Mouse (Mus musculus): ENCODE results near the gene Sec14l3.
"Not testable (repeated sequence)": the region's sequence is repeated elsewhere in the genome, so short reads cannot be mapped to it uniquely, and the experiment has no call there.

The Sec14l3 gene

DNA sequence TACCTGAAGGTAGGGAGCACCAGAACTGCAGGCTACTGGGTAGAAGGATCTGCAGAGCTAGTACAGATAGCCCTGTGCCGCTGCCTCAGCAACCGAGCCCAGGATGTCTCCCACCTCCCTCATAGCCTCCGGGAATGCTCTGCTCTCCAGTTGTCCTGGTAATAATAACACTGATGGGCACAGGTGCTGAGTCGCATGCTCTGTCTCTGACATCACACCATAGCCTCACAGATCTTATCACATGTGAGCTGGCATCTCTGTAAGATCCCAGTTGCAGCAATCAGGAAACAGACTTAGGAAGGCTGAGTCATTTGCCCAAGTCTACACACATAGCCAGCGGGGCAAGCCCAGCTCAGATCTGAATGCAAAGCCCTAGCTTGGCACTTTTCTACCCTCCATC lies 37.2 kb downstream of the Sec14l3 start:
- no peak for DNase-seq (ENCODE audit: low read depth, low spot score)

DNA sequence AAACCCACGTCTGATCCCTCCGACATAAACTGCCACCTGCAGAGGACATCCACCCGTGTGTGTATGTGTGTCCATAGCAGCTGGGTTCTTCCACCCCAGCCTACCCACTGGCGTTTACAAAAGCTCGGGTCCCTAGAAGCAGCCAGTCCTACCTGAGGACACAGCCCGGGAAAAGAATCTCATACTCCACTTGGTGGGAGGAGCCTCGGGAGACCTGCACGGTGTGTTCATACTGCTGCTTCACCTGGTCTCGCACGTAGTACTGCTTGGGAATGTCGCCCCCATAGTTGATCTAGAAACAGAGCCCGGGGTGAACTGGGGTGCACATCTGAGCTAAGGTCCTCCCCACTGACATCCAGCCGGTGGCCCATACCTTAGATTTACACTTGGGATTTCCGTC lies 38.9 kb downstream of the Sec14l3 start:
- no peak for DNase-seq (ENCODE audit: low read depth, low spot score)

DNA sequence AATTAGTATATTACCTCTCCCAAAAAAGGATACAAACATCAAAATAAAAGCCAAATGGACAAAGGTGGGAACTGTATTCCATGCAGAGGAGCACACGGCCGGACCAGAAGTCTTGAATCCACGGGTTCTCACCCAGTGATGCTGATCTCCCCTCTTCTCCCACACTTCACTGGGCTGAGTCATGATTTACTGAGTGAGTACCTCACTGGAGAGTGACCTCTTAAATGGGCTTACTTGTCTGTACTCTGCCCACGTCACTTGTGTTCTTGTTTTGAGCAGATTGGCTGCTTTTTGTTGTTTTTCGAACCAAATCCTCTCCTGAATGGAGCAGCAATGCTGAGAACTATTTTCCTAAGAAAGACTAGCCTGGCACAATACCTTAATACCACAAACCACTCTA lies 40.3 kb downstream of the Sec14l3 start:
- no peak for DNase-seq (ENCODE audit: low read depth, low spot score)

DNA sequence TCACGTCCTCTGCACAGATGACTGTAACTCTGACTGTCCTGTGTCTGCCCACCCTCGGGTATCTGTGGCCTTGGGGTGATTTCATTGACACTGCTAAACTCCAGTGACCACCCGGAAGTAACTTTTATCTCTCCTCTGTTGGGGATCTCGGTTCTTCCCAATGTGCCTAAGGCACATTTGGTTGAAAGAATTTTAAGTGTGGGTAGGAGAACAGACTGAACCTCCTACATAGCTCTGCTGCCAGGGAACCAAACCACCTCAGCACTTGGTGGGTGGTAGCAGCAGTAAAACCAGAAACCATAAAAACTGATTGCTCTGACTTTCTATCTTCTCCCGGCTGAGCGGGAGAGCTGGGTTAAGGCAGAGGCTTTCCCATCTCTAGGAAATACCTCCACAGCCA lies 40.8 kb downstream of the Sec14l3 start:
- no peak for DNase-seq (ENCODE audit: low read depth, low spot score)

DNA sequence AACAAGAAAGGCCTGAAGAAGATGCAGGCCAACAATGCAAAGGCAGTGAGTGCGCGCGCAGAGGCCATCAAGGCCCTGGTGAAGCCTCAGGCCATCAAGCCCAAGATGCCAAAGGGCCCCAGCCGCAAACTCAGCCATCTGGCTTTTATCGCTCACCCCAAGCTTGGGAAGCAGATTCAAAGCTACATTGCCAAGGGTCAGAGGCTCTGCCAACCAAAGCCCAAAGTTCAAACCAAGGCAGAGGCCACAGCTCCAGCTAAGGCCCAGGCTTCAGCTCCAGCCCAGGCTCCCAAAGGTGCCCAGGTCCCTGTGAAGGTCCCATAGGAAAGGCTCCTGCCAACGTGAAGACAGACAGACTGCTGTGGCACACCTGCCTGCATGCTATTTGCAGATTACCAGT lies 43.3 kb downstream of the Sec14l3 start:
- not testable (repeated sequence) for DNase-seq (ENCODE audit: low read depth, low spot score)

DNA sequence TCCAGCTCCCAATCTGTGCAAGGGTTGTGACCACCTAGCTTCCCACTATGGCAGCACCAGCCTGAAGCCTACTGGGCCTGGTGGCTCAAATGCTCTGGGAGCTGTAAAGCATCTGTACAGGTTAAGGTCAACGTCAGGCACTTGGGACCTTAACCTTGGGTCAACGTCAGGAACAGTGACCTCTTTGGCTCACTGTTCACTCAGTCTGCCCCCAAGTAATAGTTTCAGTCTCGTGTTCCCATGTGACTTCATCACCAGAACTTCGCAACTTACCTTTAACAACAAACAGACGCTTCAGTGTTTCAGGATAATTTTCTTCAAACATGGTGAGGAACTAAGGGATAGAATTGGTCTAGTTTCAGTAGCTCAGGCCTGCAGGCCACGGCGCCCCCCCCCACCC lies 44.0 kb downstream of the Sec14l3 start:
- no peak for DNase-seq (ENCODE audit: low read depth, low spot score)

DNA sequence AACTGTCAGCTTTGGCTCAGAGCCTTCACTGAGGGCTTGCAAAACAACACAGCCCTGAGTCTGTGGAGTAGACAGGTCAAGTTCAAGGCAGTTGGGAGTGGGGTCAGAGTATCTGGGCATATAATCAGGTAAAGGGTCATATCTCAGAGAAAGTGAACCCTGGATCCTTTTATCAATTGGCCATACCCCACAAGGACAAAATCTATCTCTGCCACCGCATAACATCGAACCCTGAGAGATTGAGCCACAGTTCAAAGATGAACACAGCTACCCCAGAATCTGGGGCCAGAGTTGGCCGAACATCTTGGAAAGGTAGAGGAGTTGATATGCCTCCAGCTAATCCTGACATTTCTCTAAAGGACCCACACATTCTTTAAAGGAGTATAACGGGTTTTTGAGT lies 47.4 kb downstream of the Sec14l3 start:
- no peak for DNase-seq (ENCODE audit: low read depth, low spot score)

DNA sequence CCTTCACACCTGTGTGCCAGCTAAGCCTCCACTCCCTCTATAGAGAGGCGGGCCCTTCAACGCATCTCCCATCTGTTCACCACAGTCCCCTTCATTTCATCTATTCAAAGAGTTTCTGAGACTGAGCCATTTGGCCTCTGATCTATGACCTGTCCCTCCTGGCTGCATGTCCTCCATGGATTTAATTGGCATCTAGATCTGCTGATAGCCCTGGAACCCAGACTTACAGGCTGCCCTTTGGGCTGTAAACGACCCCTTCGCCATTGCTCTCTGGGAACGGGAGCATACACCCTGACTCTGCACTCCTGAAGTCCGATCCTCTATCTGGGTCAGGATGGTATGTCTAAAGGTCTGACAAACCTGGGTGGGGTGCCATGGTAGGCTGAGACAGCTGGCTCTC lies 48.2 kb downstream of the Sec14l3 start:
- DNase-seq (ENCODE audit: low read depth, low spot score) = no peak

DNA sequence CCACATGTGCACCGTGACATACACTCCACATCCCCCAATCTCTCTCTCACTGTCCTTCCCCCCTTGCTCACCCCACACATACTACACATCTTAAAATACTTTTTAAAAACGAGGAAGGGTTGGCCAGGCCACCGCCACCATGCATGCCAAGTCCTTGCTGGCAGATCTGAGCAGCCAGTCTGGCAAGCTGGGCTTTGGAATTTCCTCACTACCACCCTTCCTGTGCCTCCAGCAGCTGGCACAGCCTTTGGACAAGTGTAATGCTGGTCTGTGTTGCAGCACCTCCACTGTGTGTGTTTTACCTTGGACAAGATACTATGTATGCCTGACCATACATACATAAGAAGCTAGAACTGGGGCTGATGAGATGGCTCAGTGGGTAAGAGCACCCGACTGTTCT lies 48.9 kb downstream of the Sec14l3 start:
- no peak for DNase-seq (ENCODE audit: low read depth, low spot score)

DNA sequence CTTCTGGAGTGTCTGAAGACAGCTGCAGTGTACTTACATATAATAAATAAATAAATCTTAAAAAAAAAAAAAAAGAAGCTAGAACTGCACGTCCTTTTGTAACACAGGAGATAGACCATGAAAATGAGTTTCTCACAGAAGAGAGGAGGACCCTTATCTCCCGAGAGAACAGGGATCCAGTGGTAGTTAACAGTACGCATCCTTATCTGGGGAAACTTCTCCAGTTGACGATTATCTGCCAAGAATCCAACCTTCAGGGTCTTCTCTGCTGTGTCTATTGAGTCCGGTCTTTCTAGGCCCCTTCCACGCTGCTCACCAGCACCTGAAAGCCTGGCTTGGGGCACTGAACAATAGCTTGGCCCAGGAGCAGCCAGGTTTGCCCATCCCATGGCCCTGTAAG lies 49.3 kb downstream of the Sec14l3 start:
- no peak for DNase-seq (ENCODE audit: low read depth, low spot score)

DNA sequence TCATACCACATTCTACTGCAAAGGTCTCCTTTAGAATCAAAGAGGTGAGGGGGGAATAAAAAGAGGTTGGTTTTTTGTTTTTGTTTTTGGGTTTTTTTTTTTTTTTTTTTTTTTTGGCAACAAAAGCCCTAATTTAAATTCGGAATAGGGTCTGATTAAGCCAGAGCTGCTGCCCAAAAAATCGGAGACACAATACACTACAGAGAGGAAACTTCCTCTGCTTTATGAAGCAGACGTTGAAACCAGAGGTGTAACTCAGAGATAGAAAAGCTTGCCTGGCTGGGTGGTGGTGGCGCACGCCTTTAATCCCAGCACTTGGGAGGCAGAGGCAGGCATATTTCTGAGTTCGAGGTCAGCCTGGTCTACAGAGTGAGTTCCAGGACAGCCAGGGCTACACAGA lies 49.9 kb downstream of the Sec14l3 start:
- DNase-seq (ENCODE audit: low read depth, low spot score) = not testable (repeated sequence)

DNA sequence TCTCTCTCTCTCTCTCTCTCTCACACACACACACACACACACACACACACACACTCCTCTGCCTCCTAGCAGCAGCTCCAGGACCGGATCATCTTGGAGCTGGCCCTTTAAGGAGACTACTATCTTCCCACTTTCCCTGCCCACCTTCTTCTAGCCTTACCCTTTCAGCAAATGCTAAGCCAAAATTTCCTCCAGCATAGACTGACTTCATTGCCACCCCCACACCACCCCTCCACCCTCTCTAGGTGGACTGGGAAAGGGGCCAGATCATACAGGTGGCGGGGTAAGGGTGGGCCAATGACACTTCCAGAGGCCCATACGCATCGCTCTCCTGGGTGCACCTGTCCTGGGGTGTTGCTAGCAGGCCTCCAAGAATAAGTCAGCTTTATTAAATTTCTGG lies 50.8 kb downstream of the Sec14l3 start:
- DNase-seq (ENCODE audit: low read depth, low spot score) = no peak

DNA sequence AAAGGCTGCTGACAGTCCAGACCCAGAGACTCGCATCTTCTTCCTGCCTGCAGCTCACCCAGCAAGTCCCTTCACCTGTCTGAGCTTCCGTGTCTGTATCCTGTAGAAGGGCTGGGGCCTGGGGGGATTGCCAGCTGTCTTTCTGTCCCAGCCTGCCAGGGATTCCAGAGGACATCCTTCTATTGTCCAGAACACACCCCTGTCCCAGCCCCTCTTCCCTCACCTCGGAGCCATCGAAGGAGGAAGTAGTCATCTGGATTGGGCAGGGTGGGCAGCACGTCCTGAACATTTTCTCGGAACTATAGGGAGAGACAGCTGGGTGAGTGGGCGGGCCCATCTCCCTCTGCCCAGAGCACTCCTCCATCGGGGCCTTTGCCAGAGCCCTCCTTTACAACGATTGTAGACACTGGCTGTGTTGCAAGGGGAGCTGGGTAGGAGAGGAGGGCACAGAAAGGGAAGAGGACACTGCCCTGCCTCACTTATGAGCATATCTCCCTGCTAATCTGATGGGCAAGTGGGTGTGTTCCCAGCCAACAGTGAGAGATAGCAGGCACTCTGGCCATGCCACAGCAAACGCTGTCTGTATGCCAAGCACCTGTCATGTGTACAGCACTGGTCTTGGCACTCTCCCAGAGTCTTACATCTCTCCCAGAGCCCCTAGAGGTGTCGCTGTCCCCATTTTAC lies 52.0 kb downstream of the Sec14l3 start:
- DNase-seq (ENCODE audit: low read depth, low spot score) = no peak

DNA sequence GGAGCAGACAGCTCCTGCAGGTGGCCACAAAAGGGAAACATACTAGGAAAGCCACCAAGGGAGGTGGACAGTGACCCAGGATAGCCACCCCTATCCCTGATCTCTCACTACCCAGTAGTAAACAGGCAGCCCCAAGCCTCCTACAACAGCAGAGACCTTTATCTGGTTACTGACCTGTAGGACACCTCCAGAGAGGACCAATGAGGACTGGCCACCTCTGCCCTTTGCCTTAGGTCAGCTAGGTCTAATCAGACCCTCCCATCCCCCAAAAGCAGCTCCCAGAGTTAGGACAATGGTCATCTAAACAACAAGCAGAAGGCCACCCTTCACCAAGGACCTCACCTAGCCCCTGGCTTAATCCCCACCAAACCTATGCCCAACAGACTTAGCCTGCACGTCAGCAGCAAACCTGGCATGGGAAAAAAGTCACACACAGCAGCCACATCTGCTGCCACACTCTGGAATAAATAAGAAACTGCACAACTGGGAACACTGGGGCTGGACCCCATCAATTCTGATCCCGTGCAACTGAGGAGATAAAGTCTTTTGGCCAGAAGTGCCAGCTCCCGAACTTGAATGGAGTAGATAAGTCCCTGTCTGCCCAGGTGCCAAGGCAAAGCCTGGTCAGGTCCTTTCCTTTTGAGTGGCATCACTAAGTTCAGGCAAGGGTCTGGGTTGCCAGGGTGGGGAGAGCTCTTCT lies 52.9 kb downstream of the Sec14l3 start:
- DNase-seq (ENCODE audit: low read depth, low spot score) = no peak

DNA sequence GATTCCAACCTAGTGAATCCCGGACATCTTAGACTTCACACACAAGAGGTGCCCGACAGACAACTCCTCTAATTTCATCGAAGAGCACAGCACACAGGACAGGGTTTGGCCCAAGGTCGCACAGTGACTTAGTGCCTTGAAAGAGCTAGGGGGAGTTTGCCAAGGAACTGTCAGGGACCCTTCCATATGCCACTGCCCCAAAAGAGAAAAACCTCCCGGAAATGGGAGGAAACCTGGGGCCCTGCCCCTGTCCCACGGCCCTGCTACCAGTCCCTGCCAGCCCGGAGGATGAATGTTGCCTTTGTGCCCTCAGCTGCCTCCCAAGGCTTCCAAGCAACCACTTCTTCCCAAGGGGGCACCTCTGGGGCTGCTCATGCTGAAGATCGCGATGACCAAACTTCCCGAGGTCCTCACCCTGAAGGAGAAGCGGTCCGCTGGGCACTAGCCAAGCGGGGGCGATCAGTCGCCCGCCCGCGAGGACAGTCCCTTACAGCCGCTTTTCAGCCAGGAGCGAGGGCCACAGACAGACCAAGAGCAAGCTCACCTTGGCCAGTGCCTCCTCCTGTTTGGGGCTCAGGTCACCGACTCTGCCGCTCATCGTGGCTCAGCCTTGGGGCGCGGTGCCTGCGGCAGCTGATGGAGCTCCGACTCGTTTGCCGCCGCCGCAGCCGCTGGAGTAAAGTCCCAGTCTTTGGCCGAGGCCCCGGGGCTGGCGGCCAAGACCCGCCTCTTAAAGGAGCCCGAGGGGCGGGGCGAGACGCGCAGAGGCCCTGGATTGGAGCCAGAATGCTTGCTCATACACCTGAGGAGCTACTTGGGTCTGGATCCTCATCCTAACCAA lies 53.7 kb downstream of the Sec14l3 start:
- DNase-seq (ENCODE audit: low read depth, low spot score) = peak; percentile 25

DNA sequence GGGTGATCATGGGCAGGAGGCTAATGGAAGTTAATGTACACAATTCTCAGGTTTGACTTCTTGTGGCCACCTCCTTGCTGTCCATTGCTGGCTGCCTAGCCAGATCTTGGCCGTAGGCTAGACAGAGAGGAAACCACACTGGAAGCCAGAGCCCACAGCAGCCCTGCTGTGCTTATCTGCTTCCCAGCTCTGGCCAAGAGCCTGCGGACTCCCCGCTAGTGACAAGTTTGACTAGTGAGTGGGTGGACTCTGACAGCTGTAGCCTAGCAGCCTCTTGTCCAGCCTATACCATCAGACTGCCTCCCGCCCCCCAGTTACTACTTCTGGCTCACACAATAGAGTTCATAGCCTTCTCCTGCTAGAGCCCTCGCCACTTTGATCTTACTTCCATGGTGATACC lies 55.0 kb downstream of the Sec14l3 start:
- DNase-seq (ENCODE audit: low read depth, low spot score) = no peak

DNA sequence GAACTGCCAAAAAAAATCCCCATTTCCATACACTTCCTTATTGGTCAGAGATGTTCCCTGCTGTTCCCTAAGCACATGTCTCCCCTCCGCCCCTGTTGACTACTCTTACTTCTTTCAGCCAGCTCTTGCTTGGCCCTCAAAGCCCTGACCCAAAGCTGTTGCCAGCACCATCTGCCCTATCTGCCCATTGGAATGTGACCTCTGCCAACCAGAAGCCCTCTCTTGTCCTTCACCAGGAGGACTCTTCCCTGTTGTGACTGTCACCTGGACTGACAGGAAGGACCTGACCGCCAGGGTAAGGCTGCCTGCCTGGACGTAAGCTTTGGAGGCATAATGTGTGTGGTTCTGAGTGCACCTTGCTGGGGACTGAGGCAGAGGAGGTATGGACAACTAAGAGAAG lies 57.0 kb downstream of the Sec14l3 start:
- no peak for DNase-seq (ENCODE audit: low read depth, low spot score)

DNA sequence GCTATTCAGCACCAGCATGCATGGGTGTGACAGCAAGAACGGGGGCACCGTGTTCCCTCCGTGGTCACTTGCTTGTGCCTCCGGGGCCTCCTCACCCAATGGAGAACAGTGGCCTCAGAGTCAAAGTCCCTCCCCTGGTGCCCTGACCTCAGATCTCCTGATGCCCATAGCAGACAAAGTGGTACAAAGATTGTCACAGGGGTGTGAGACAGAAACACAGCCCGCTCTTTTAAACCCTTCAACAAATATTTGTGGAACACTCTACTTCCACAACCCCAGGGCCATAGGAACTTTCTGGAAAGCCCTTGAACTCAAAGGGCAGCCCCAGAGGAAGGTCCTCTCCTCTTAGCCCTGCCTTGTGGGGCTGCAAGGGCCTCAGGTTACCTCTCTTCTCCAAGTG lies 57.6 kb downstream of the Sec14l3 start:
- no peak for DNase-seq (ENCODE audit: low read depth, low spot score)

DNA sequence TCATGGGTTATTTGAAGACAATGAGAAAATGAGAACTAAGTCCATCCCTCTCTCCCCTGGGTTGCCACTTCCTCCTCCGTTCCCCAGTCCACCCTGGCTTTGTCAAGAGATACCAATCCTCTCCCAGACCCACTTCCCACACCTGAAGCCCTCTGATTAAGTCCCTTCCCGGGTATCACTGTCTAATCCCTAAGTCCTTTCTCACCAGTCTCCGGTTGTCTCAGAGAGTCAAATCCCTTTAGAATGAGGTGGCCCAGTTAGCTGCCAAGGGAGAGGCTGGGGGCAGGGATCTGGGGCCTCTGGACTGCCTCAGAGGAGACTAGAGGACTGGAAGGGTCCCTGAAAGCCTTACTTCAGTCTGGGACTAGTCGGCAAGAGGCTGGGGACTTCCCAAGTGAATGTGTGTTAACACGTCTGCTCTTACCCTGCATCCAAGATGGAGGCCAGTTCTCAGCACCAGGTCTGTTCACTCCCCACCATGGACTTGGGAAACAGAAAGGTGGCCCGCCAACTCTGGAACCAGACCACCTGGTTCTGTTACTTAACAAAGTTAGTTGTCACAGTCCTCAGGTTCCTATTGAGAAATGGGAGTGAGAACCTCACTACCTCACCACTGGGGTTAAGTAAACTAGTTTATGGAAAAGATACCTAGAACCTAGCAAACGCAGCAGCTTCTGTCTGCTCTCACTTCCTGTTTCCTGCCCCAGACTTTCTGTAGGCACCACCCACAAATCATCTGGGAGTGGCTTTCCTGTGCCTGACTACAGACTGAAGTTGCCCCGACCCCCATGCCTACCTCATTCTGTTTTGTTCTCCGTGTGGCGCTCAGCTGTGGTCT lies 58.3 kb downstream of the Sec14l3 start, which contains the start of gene Sec14l2:
Gene Sec14l2 (minus strand): TSS at position 674 of the 838 bp plus-strand sequence.
- peak; percentile 89 for DNase-seq (ENCODE audit: low read depth, low spot score)

DNA sequence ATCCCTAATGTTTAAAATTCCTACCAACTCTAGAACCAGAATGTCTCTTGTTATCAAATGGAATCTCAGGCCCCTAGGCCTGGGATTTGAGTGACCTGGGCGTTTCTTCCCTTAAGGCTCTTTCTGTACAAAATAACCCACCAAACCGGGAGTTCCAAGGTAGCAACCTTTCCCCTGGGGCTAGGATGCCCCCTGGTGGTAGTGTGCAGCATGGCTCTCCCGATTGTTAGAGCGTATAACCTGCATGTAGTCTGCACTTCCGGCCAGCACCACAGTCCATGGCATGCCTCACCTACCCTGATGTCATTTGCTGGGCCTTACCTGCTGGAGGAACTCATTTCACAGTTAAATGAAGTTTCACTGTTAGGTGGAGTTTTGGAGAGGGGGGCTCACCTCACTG lies 59.3 kb downstream of the Sec14l3 start:
- DNase-seq (ENCODE audit: low read depth, low spot score) = peak; percentile 87

DNA sequence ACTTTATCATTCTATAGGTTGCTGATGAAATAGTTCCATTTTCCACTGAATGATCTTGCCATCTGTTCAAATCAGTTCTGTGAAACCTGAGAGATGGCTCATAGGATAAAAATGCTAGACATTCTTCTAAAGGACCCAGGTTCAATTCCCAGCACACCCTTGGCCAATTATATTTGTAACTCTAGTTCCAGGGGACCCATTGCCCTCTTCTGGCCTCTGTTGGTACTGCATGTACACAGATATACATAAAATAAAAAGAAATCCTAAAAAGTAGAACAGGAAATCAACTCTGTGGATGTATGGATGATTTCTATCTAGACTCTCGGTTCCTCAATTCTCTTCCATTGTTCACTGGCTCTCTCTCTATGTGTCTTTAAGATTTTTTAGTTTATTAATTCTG lies 62.4 kb downstream of the Sec14l3 start:
- DNase-seq (ENCODE audit: low read depth, low spot score) = no peak
